9 mouse cellular contexts compared by ENCODE assay signal in the genomic region with DNA sequence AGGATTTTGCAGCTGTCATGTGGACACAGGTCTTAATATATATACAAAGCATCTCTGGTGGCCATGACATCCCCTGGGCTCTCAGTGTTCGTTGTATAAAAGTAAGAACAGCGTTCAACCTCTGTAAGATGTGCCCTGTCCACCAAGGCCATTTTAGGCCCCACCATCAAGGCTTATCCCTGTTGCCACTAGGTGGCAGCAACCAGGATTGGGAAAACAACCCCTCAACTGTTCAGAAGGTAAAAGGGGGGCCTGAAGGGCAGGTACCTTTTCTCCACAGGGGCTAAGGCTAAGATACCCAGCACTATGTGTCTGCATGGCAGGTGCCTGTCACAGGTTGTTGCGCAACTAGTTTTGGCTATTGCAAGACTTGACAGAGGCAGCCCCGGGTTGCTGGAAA.
DNase-seq lines count a peak whose midpoint lies in the region; ATAC-seq lines count a peak whose summit lies in the region.
"Had no signal": no experiment of that assay in that cellular context is flagged by ENCODE, and none has a peak within 500 bp of the region (broad histone marks: within the 10 kb centered on the region; RNA-seq: fewer than 3 reads in every experiment).

No protein-coding gene starts in this region.

- DNase-seq in adrenal gland, adult 18-20 months (ENCODE audit: low spot score in 2 of 2) = peak; percentile 27 to 34
- DNase-seq in adrenal gland, postnatal 4 days (ENCODE audit: low spot score in 2 of 2) = no peak
- DNase-seq in layer of hippocampus, postnatal 10 days (ENCODE audit: low spot score in 2 of 2) = peak; percentile 25 to 31
- DNase-seq in layer of hippocampus, adult 9-10 months (ENCODE audit: low spot score) = no peak
- peak; percentile 10 for DNase-seq in T-cell, adult 2 months (ENCODE audit: low spot score)

- H3K27ac ChIP-seq in hindbrain, embryonic 16.5 days (ENCODE audit: low read depth, low read length) = no peak overlapping the region

- H3K36me3 ChIP-seq in hindbrain, embryonic 16.5 days (ENCODE audit: control insufficient read depth, insufficient read depth, low read length) = no peaks in the 10 kb centered on the region

- H3K27me3 ChIP-seq in hindbrain, embryonic 16.5 days (replicated peaks; ENCODE audit: control insufficient read depth, insufficient read depth, low read length) = no peaks in the 10 kb centered on the region

- 0 out of 2 replicates have a peak, but pooled peaks cover 2% of the 10 kb centered on the region for H3K9me3 ChIP-seq in hindbrain, embryonic 16.5 days (ENCODE audit: control insufficient read depth, low read length)

- H3K4me1 ChIP-seq in hindbrain, embryonic 16.5 days (ENCODE audit: control insufficient read depth, insufficient read depth, low read depth, low read length) = no peaks in the 10 kb centered on the region

- H3K9ac ChIP-seq in hindbrain, embryonic 16.5 days (ENCODE audit: low read depth, low read length) = no peak overlapping the region

- H3K4me3 ChIP-seq in hindbrain, embryonic 16.5 days (ENCODE audit: low read length) = no peak overlapping the region
- H3K4me3 ChIP-seq: erythroblast, embryonic 14.5 days had no signal

- 87% methylated on average over 4 of the region's 4 CpGs for WGBS in hindbrain, embryonic 16.5 days

- peak; percentile 61 for ATAC-seq in granulocyte monocyte progenitor cell, adult 5-6 weeks (replicated peaks; ENCODE audit: poor library complexity, severe bottlenecking)
- ATAC-seq in megakaryocyte progenitor cell, adult 5-6 weeks (replicated peaks; ENCODE audit: poor library complexity) = peak; percentile 52
- no peak for ATAC-seq in hindbrain, embryonic 16.5 days

- no peak overlapping the region for H3K4me2 ChIP-seq in hindbrain, embryonic 16.5 days (ENCODE audit: low read length)

Comparison
In these comparisons a context has a peak if more than half of its experiments do, and no peak if none do; other contexts are left out.
1. DNase-seq: peak in adrenal gland, adult 18-20 months (2 of 2), layer of hippocampus, postnatal 10 days (2 of 2) and T-cell, adult 2 months (single experiment); none in adrenal gland, postnatal 4 days (0 of 2) and layer of hippocampus, adult 9-10 months (single experiment).